Mouse (Mus musculus) heart, adult 11 months (tissue): Measurements from ENCODE around the gene Ppcs.
A peak's percentile ranks its signal among the peaks of the same experiment; 100 is the strongest.

Experiments
- DNase-seq: peaks from one replicate; pipeline ENCODE4 v3.0.0; 2022

The Ppcs gene

DNA sequence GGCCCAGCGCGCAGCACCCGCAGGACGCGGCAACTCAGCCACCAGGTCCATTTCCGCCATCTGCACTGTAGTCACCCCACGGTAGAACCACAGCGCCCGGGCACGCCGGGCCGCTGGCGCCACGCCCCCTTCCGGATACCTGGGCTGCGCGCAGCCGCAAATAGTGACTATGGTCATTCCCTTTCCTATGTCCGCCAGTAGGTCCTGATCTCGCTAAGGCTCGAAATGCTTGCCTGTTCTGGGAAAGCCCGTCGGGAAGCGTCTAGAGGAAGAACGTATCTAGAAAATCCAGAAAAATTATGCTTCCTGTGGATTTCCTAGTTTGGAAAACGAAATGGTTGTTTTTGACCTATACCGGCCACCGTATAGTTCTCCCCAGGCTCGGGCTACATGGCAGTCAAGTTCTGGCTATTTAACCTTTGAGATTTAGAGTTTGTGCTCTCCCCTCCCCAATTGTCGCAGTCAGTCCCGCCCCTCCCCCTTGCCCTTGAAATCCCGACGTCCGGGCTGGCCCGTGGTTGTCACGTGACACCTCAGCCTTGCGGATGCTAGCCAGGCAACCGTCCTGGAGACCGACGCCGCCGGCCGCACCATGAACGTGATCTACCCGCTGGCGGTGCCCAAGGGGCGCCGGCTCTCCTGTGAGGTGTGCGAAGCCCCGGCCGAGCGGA lies at the start of gene Ppcs, which contains the start of gene Zmynd12:
Ppcs (minus strand) TSS at position 127 of the 671 bp plus-strand sequence.
Zmynd12 (plus strand) TSS at position 521 of the 671 bp plus-strand sequence.
- peak; percentile 99 for DNase-seq

DNA sequence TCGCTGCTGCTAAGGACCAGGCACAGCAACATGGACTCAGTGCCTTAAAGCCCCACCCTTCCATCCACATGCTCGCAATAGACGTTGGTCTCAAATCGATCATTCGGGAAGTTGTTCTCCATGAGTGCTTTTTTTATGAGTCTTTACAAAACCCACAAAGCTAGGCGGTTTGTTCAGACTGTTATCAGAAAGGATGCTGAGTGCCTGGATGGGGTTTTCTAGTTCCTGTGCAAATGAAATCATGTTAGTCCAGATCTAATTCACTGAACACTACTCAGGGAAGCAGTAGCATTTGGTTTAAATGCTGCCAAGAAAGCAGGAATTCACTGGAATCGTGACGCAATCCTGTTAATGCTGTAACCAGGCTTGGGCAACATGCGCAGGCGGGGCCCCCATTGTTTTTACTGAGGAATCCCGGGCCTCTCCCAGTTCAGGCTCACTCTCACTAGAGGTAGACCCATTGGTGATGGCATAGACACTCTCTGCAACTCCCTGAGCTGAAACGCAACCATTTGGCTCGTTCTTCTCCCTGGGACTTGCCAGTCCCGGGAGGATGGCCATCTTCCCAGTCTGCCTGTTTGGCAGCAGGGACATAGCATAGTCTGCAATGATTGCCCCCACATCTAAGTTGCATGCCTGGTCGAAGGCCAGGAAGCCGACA lies 45.6 kb upstream of the Ppcs start:
- no peak for DNase-seq

GRCm38 (mm10) chr4:119465841-119466240 lies 43.6 kb upstream of the Ppcs start:
- DNase-seq = no peak

DNA sequence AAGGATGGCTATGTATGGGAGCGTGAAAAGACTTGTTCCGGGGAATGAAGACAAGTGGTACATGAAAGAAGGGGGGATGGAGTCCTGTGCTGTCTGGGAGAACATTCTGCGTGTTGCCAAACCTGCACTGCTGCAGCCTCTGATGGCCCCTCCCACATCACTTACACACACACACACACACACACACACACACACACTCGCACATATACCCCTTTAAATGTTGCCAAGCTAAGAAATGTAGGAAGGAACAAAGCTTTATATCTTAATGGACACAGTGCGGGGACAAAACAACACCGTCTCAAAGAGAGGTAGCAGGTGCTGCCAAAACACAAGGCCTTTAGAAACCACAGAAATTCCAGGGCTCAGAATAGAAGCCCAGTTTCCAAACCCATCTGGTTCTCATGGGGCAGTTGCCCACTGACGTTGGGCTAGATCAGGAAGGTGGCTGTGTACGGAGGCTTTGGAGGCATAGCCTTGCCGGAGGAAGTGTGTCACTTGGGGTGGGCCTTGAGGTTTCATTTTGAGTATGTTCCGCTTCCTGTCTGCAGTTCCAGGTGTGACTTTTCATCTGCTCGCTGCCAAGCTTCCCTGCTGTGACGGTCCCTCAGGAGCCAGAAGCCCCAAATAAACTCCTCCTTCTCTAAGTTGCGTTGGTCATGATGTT lies 41.7 kb upstream of the Ppcs start:
- no peak for DNase-seq

- DNase-seq = peak; percentile 97
These were observed 40.9 kb upstream of the Ppcs start for GRCm38 (mm10) chr4:119462858-119463755.

GRCm38 (mm10) chr4:119462457-119462856 lies 40.2 kb upstream of the Ppcs start:
- DNase-seq = no peak

GRCm38 (mm10) chr4:119460728-119461141 lies 38.5 kb upstream of the Ppcs start:
- DNase-seq = peak; percentile 97

DNA sequence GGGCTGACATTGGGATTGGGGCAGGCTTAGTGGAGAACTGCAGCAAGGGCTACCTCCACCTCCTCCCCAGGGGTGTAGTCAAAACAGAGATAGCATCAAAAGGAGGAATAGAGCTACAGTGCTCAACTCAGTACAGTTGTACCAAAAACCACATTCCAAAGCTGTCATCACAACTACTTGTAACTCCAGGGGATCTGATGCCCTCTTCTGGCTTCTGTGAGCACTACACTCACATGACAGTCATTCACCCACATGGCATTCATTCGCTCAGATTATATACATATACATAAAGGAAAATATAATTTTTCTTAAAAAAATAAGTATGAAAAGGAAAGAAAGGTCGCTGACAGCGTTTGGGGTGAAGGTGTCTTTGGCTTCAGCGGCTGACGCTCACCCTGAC lies 38.1 kb upstream of the Ppcs start:
- no peak for DNase-seq

- no peak for DNase-seq
These were observed 31.3 kb upstream of the Ppcs start for GRCm38 (mm10) chr4:119453533-119453932.

DNA sequence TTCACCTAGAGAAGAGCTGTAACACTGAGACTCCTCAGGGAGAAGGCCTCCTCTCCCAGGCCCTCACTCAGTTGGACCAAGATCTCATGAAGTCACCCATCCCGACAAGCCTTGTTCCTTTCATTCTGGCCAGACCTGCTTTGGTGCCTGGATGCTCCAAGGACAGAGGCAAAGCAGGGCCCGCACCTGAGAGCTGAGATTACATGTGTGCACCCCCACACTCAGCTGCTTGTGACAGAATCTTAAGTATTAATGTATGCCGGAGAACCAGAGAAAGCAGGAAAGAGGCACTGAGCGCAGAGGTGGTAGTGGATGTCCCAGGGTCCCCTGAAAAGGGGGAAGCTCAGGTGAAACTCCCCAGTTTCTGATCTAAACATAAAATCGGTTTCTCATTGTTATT lies 30.9 kb upstream of the Ppcs start:
- no peak for DNase-seq

GRCm38 (mm10) chr4:119450436-119450835 lies 28.2 kb upstream of the Ppcs start:
- DNase-seq = peak; percentile 62

DNA sequence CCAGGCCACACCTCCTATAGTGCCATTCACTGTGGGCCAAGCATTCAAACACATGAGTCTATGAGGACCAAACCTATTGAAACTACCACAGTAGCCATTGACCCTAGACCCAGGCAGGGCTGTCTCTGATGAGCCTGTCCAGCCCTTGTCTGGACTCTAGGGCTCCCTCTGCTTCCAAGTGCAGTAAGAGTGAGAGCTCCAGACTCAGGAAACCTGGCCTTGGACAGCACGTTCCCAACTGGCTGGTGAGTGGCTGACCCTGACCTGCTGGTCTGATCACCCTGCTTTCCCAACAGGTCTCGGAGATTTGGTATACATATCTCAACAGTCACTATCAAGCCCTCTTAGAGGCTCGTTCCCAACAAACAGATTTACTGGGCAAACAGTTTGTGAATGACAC lies 25.6 kb upstream of the Ppcs start:
- DNase-seq = peak; percentile 80

DNA sequence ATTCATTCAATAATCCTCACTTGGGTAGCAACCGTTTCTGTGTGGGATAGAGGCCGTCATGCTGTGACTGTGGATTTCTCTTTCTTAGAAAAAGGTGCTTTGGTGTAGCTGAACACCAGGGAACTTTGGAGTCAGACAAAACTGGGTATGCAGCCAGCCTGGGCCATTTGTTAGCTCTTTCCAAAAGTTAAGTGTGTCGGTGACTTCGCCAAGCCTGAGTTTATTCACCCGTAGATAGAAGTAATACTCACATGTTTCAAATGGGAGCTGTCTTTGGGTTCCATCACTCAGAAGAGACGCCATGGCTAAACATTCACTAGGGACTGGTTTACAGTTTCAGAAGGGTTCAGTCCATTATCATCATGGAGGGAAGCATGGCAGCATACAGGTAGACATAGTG lies 25.0 kb upstream of the Ppcs start:
- peak; percentile 40 for DNase-seq

DNA sequence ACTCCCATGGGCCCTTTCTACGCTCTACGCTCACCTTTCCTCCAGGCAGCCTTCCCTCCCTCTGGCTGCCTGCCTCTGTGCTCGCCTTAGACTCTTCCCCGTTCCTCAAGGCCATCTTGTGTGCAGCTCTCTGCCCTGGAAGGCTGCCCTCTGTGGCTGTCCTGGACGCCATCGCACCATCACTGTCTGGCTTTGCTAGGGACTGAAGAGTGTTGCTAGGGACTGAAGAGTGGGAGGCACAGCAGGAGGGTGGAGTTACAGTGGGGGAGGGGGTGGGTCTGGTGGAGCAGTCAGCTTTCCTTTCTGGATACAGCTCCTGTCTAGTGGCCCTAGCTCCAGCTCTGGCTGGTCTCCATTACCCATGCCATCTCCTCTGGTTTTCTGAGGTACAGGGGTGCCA lies 20.3 kb upstream of the Ppcs start:
- no peak for DNase-seq

- DNase-seq = no peak
These were observed 19.6 kb upstream of the Ppcs start for GRCm38 (mm10) chr4:119441836-119442235.

- DNase-seq = peak; percentile 53
These were observed 15.7 kb upstream of the Ppcs start for GRCm38 (mm10) chr4:119437936-119438335.

DNA sequence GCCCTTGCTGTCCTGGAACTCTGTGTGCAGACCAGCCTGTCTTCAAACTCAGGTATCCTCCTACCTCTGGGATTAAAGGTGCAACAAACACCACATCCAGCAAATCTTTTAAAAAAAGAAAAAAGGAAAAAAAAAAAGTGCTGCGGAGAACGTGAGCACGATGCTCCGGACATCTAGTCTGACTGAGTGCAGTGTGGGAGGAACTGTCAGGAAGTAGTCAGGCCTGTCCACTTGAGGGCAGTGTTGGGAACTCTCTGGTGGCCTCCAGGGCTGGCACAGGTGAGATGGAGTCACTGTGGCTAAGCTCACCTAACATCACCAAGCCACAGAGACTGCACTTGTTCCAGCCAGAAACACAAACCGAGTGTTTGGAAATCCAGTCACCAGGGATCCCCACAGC lies 8.5 kb upstream of the Ppcs start:
- peak; percentile 87 for DNase-seq

DNA sequence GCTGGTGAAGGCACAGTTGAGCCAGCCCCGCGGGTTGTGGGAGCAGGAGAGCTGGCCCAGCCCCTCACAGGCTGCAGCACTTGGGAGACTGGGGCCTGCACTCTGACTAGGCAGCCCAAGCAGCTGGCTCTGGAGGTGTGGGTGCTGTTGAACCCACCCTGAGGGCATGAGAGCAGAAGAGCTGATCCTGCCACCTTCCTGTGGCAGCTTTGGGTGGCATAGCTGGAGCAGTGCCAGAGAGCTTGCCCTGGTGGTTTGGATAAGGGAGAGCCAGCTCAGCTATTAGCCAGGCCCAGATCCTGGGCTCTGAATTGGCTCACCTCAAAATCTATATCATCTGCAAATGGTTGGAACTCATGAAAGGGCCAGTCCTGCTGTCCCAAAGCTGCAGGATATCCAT lies 5.5 kb upstream of the Ppcs start:
- DNase-seq = no peak

DNA sequence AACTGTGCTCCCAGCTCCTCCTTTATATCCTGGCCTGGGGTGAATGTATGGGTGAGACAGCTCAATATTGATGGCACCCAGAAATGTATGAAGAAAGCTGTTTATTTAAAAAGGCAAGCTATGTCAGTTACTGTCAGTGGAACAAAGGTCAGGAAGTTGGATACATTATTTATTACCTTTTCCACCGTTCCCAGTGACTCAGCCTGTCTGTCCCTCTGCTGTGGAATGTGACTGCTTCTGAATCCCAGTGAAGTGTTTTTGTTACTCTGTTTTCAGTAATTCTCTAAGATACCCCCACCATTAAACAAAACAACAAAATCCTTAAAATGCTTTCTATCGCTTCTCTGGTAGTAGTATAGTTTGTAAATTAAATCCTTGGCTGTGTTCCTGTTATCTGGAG lies 3.4 kb upstream of the Ppcs start:
- DNase-seq = no peak

GRCm38 (mm10) chr4:119425077-119425476 lies 2.9 kb upstream of the Ppcs start:
- no peak for DNase-seq

DNA sequence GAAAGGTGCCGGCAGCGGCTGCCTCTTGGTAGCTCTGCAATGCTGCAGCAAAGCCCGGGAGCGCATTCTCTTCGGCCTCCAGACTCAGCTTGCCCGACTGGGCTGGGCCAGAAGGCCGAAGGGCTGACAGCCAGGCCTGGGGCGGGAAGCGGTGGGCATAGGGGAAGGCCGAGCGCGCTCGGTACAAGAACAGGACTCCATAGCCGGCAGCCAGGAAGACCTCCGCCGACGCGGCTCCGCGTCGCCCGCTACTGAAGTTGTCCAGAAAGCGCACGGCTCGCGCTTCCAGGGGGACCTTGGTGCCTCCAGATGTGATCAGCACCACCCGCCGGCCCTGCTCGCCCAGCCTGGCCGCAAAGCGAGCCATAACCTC lies 313 bp downstream of the Ppcs start:
- DNase-seq = no peak

GRCm38 (mm10) chr4:119421191-119421590 lies 1.0 kb downstream of the Ppcs start:
- DNase-seq = no peak

- DNase-seq = peak; percentile 25
These were observed 4.3 kb downstream of the Ppcs start for GRCm38 (mm10) chr4:119417894-119418293.
